Mouse (Mus musculus): Measurements from ENCODE around the gene Qrsl1. TPM values are rescaled to one million over a fixed set of nuclear protein-coding genes. Genes with fewer than 3 reads are reported as not detected.

Qrsl1 gene
- polyA plus RNA-seq, 1 experiment from 2014 or later: 28.9 TPM

DNA sequence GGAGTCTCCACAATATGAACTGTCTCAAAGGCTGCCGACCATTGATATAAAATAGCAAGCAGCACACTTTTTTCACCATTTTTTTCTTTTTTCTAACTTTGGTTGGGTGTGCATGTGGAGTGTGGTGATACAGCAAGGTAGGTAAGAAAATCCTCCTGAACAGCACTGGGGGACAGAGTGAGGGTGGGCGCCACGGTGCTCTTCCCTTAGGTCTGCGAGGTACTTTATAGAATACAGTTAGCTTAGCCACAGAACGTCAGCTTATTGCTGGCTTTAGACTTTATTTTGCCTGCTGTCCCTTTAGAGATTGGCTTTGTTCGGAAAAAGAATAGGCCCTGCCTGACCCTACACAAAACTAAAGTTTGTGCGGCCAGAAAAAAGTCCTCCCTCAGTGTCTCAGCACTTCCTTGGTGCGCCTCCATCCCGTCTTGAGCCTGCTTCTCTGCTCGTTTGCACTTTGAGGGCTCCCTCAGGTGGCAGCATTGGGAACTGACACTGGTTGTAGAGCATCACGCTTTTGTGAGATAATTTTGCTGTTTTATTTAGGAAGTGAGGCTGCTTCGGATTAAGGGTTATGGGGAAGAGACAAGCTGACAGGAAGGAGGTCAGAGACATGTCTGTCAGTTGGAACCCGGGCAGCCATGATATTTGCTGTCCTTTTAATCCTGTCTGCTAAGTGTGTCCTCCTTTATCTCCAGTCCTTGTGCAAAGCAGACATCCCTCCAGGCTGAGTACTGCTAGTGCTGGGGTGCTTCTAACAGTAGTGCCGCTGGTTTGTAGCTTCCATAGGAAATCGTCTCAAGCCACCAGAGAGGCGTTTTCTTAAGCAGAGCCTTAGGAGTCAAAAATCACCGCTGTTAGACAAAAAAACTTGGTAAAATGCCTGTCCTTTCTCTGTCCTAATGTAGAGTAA, 17.4 kb upstream of the Qrsl1 start:
- Histone ChIP-seq H3K4me1 (ENCODE audit: control insufficient read depth, insufficient read depth, low read length) (peaks cover 3% of the 10 kb centered on the region; the same call in 1 of the 2 replicates), H3K27me3 (ENCODE audit: control insufficient read depth, insufficient read depth, low read length) (no peaks in the 10 kb centered on the region), H3K36me3 (ENCODE audit: control insufficient read depth, insufficient read depth, low read length) (no peaks in the 10 kb centered on the region), H3K9ac (ENCODE audit: low read depth, low read length) (no peak overlapping the region), H3K27ac (ENCODE audit: low read depth, low read length) (no peak overlapping the region), H3K4me3 (ENCODE audit: low read depth, low read length) (no peak overlapping the region), H3K9me3 (replicated peaks; ENCODE audit: control insufficient read depth, low read length) (no peaks in the 10 kb centered on the region), H3K4me2 (peak overlapping the region; percentile 22; the same call in 1 of the 2 replicates)
- no peak for ATAC-seq (replicated peaks; ENCODE audit: insufficient number of reproducible peaks, low FRiP score, low TSS enrichment)
- 39% methylated on average over 17 of the region's 17 CpGs for WGBS (ENCODE audit: insufficient replicate concordance)

DNA sequence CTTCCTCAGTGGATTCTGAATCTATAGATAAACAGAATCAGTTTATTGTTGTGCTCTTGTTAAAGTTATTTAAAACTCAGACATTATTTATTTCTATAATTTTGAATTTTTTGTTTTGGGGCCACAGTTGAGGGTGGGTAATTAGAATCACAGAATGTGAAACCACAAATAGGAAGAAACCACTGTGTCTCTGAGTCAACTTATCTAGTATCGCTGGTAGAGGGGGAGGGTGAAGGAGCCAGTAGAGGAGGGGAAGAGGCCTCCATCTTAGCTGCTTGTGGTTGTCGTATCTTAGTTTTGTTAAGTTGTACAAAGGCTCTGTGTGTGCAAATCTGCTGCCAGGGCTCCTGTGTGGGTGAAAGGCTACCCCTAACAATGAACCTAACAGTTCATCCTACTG, 15.2 kb upstream of the Qrsl1 start:
- no peak for ATAC-seq (replicated peaks; ENCODE audit: insufficient number of reproducible peaks, low FRiP score, low TSS enrichment)
- Histone ChIP-seq H3K27ac (ENCODE audit: low read depth, low read length) (no peak overlapping the region), H3K9me3 (replicated peaks; ENCODE audit: control insufficient read depth, low read length) (no peaks in the 10 kb centered on the region), H3K4me1 (ENCODE audit: control insufficient read depth, insufficient read depth, low read length) (peaks cover 3% of the 10 kb centered on the region; the same call in 1 of the 2 replicates), H3K36me3 (ENCODE audit: control insufficient read depth, insufficient read depth, low read length) (no peaks in the 10 kb centered on the region), H3K4me2 (no peak overlapping the region), H3K9ac (ENCODE audit: low read depth, low read length) (no peak overlapping the region), H3K4me3 (ENCODE audit: low read depth, low read length) (no peak overlapping the region), H3K27me3 (ENCODE audit: control insufficient read depth, insufficient read depth, low read length) (no peaks in the 10 kb centered on the region)
- WGBS (ENCODE audit: insufficient replicate concordance): 73% methylated on average over 2 of the region's 2 CpGs

DNA sequence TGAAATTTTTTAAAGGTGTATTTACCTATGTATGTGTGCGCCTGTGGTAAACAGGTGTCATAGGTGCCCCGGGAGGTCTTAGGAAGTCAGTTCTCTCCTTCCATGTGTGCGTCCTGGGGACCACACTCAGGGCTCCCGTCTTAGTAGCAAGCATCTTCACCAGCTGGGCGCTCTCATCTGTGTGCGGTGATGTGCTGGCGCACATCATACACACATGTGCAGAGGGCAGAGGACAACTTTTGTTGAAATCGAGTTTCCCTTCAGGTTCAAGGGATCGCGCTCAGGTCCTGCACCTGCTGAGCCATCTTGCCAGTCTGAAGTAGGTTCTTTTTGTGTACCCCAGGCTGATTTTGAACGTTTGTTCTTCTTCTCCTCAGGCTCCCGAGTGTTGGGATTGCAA, 14.6 kb upstream of the Qrsl1 start:
- no peaks in the 10 kb centered on the region for H3K36me3 ChIP-seq (ENCODE audit: control insufficient read depth, insufficient read depth, low read length)
- H3K9ac ChIP-seq (ENCODE audit: low read depth, low read length): no peak overlapping the region
- no peaks in the 10 kb centered on the region for H3K9me3 ChIP-seq (replicated peaks; ENCODE audit: control insufficient read depth, low read length)
- WGBS (ENCODE audit: insufficient replicate concordance): 88% methylated on average over 12 of the region's 12 CpGs
- no peaks in the 10 kb centered on the region for H3K27me3 ChIP-seq (ENCODE audit: control insufficient read depth, insufficient read depth, low read length)
- no peak for ATAC-seq (replicated peaks; ENCODE audit: insufficient number of reproducible peaks, low FRiP score, low TSS enrichment)
- peaks cover 3% of the 10 kb centered on the region; the same call in 1 of the 2 replicates for H3K4me1 ChIP-seq (ENCODE audit: control insufficient read depth, insufficient read depth, low read length)
- H3K4me3 ChIP-seq (ENCODE audit: low read depth, low read length): no peak overlapping the region
- H3K4me2 ChIP-seq: no peak overlapping the region
- H3K27ac ChIP-seq (ENCODE audit: low read depth, low read length): no peak overlapping the region

DNA sequence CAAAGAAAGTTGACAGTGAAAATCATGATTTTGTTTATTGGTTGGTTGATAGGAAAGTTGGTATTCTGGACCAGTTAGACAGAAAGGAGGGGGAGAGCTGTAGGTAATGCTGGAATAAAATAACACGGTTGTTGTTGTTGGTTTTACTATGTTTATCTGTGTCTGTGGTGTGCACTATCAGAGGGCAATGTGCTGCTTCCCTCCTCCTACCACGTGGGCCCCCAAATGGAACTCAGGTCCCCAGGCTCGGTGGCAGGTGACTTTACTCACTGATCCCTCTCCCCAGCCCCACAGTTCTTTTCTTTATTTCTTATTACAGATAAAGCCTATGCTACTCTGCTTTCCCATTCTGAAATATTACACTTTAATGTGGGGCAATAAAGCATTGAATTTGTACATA, 10.7 kb upstream of the Qrsl1 start:
- Histone ChIP-seq H3K4me2 (no peak overlapping the region), H3K9me3 (replicated peaks; ENCODE audit: control insufficient read depth, low read length) (no peaks in the 10 kb centered on the region), H3K4me3 (ENCODE audit: low read depth, low read length) (no peak overlapping the region), H3K9ac (ENCODE audit: low read depth, low read length) (no peak overlapping the region), H3K27me3 (ENCODE audit: control insufficient read depth, insufficient read depth, low read length) (no peaks in the 10 kb centered on the region), H3K27ac (ENCODE audit: low read depth, low read length) (no peak overlapping the region), H3K36me3 (ENCODE audit: control insufficient read depth, insufficient read depth, low read length) (no peaks in the 10 kb centered on the region), H3K4me1 (ENCODE audit: control insufficient read depth, insufficient read depth, low read length) (peaks cover 3% of the 10 kb centered on the region; the same call in 1 of the 2 replicates)
- no peak for ATAC-seq (replicated peaks; ENCODE audit: insufficient number of reproducible peaks, low FRiP score, low TSS enrichment)
- 74% methylated on average over 3 of the region's 3 CpGs for WGBS (ENCODE audit: insufficient replicate concordance)

DNA sequence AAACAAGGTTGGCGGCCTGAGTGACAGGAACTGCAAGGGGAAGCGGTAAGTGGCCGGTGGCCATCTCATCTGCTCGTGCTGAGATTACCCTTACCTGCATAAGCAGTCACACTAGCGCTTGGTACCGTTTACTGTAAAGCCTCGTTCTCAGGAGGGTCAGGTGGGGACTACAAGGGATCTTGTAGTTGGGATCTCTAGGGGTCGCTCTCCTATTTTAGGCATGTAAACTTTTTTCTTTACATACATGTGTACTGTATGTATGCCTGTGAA, 9.3 kb upstream of the Qrsl1 start:
- no peak overlapping the region for H3K27ac ChIP-seq (ENCODE audit: low read depth, low read length)
- H3K4me1 ChIP-seq (ENCODE audit: control insufficient read depth, insufficient read depth, low read length): no peaks in the 10 kb centered on the region
- no peak overlapping the region for H3K4me3 ChIP-seq (ENCODE audit: low read depth, low read length)
- no peak overlapping the region for H3K9ac ChIP-seq (ENCODE audit: low read depth, low read length)
- no peaks in the 10 kb centered on the region for H3K36me3 ChIP-seq (ENCODE audit: control insufficient read depth, insufficient read depth, low read length)
- WGBS (ENCODE audit: insufficient replicate concordance): 87% methylated on average over 8 of the region's 8 CpGs
- no peaks in the 10 kb centered on the region for H3K27me3 ChIP-seq (ENCODE audit: control insufficient read depth, insufficient read depth, low read length)
- H3K4me2 ChIP-seq: no peak overlapping the region
- ATAC-seq (replicated peaks; ENCODE audit: insufficient number of reproducible peaks, low FRiP score, low TSS enrichment): no peak
- H3K9me3 ChIP-seq (replicated peaks; ENCODE audit: control insufficient read depth, low read length): no peaks in the 10 kb centered on the region

DNA sequence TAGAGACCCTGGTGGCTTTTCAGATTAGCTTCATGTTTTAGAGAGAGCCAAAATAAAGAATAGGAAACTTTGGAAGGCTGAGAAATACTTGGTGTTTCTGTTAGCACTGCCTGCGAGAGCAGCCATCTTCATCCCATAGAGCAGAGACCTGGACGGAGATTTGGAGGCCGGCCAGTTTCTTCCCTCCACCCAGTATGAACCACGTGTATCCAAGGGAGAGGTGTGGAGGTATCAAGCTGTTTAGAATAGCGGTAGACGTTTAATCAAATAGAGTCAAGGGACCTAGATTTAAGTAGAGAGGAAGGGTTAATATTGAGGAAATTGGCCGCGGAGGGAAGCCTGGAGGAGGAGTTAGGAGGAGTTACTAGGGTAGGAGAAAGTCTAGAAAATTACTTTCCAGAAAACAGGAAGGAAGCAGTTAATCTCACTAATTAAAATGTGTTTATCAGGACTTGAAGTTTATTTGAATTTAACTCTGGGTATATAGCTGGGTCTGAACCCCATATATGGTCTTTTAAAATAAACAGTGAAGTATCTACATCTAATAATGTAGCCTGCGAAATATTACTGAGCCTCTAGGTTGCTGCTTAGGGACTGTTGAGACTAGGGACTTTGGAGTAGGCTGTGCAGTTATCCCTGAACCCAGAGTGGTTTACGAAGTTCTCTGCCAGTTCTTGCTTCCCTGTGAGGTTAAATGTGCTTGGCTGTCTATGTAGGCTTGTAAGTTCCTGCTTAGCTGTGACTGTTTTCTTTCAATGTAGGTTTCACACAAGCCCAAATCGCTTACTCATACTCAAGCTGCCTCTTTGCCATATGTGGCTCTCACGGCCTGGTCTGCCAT, 8.7 kb upstream of the Qrsl1 start:
- no peaks in the 10 kb centered on the region for H3K36me3 ChIP-seq (ENCODE audit: control insufficient read depth, insufficient read depth, low read length)
- no peak overlapping the region for H3K4me3 ChIP-seq (ENCODE audit: low read depth, low read length)
- ATAC-seq (replicated peaks; ENCODE audit: insufficient number of reproducible peaks, low FRiP score, low TSS enrichment): no peak
- H3K27ac ChIP-seq (ENCODE audit: low read depth, low read length): no peak overlapping the region
- WGBS (ENCODE audit: insufficient replicate concordance): 87% methylated on average over 12 of the region's 12 CpGs
- no peak overlapping the region for H3K9ac ChIP-seq (ENCODE audit: low read depth, low read length)
- no peaks in the 10 kb centered on the region for H3K9me3 ChIP-seq (replicated peaks; ENCODE audit: control insufficient read depth, low read length)
- H3K4me2 ChIP-seq: no peak overlapping the region
- no peaks in the 10 kb centered on the region for H3K4me1 ChIP-seq (ENCODE audit: control insufficient read depth, insufficient read depth, low read length)
- H3K27me3 ChIP-seq (ENCODE audit: control insufficient read depth, insufficient read depth, low read length): no peaks in the 10 kb centered on the region

DNA sequence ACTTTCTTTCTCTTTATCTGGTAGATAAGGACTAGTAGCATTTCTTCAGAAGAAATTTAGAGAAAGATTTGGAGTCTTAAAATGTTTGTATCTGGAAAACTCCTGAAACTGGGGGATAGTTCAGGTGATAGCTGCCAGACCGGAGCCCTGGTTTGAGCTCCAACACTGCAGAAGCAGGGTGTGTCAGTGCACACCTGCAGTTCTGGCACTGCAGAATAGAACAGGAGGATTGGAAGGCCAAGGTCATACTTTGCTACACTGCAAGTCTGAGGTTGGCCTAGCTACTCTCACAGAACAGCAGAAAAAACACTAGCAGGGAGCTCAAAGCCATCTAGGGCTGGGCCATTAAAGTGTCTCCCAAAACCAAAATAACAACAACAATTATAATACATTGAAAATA, 3.0 kb upstream of the Qrsl1 start:
- no peak for ATAC-seq (replicated peaks; ENCODE audit: insufficient number of reproducible peaks, low FRiP score, low TSS enrichment)
- Histone ChIP-seq H3K4me3 (ENCODE audit: low read depth, low read length) (no peak overlapping the region), H3K4me1 (ENCODE audit: control insufficient read depth, insufficient read depth, low read length) (peaks cover 7% of the 10 kb centered on the region; the same call in 1 of the 2 replicates), H3K27me3 (ENCODE audit: control insufficient read depth, insufficient read depth, low read length) (no peaks in the 10 kb centered on the region), H3K36me3 (ENCODE audit: control insufficient read depth, insufficient read depth, low read length) (no peaks in the 10 kb centered on the region), H3K27ac (ENCODE audit: low read depth, low read length) (no peak overlapping the region), H3K9ac (ENCODE audit: low read depth, low read length) (no peak overlapping the region), H3K4me2 (no peak overlapping the region), H3K9me3 (replicated peaks; ENCODE audit: control insufficient read depth, low read length) (no peaks in the 10 kb centered on the region)
- 81% methylated on average over 1 of the region's 1 CpGs for WGBS (ENCODE audit: insufficient replicate concordance)

DNA sequence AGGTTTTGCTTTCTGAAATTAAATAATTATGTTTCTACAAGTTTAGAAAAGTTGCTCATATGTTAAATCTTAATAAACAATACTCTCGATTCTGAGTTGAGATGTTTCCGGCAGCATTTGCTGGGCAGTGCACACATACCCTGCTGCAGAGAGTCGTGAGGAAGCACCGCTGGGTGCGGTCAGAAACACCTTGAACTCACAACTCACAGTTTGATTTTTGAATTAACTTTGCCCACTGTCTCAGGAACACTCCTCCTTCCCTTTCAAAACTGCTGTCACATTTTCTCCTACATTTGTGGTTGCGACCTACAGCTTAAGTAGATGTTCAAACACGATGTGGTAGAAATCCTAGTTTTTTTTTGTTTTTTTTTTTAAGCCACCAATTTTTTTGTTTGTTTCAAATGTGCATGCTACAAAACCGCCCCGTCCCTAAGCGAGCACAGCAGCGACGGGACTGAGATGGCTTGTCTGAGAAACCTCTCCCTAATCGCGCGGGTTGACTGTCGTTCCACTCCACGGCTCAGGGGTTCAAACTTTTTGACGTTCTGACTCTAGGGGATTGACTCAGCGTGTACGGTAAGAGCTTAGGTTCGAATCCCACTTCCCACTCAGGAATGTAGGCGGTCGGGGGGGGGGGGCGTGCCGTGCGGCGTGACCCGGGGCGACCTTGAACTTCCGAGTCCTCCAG, 518 bp downstream of the Qrsl1 start:
- Histone ChIP-seq H3K4me1 (ENCODE audit: control insufficient read depth, insufficient read depth, low read length) (peaks cover 7% of the 10 kb centered on the region; the same call in 1 of the 2 replicates), H3K27me3 (ENCODE audit: control insufficient read depth, insufficient read depth, low read length) (no peaks in the 10 kb centered on the region), H3K36me3 (ENCODE audit: control insufficient read depth, insufficient read depth, low read length) (no peaks in the 10 kb centered on the region), H3K9me3 (replicated peaks; ENCODE audit: control insufficient read depth, low read length) (no peaks in the 10 kb centered on the region), H3K4me3 (ENCODE audit: low read depth, low read length) (peak overlapping the region; percentile 83), H3K4me2 (peak overlapping the region; percentile 71), H3K27ac (ENCODE audit: low read depth, low read length) (peak overlapping the region; percentile 90), H3K9ac (ENCODE audit: low read depth, low read length) (peak overlapping the region; percentile 89)
- ATAC-seq (replicated peaks; ENCODE audit: insufficient number of reproducible peaks, low FRiP score, low TSS enrichment): no peak; the same call in 1 of the 2 replicates
- WGBS (ENCODE audit: insufficient replicate concordance): 6% methylated on average over 30 of the region's 30 CpGs
